12 mouse cellular contexts compared by ENCODE assay signal in genomic region chr12:108067811-108068375, GRCm38 (mm10).
DNase-seq lines count a peak whose midpoint lies in the region; ATAC-seq lines count a peak whose summit lies in the region.
"Had no signal": no experiment of that assay in that cellular context is flagged by ENCODE, and none has a peak within 500 bp of the region (broad histone marks: within the 10 kb centered on the region; RNA-seq: fewer than 3 reads in every experiment).

No protein-coding gene starts in this region.

- no peak for DNase-seq in frontal cortex, postnatal 10 days (ENCODE audit: low spot score in 2 of 2)
- peak; percentile 49 for DNase-seq in right cerebral cortex, postnatal 25 days
- DNase-seq in right cerebral cortex, postnatal 4 days = no peak
- peak; percentile 85 to 88 for DNase-seq in cerebellum, postnatal 25 days
- no peak for DNase-seq in thymus, postnatal 14 days
- no peak for DNase-seq in natural killer cell, adult 2 months (ENCODE audit: low spot score in 2 of 2)
- DNase-seq: heart, postnatal 10 days; kidney, postnatal 4 days; thymus, postnatal 4 days had no signal

- ATAC-seq in frontal cortex, adult (ENCODE audit: low TSS enrichment) = 0 out of 2 replicates have a peak, but pooled peaks have one; percentile 16
- no peak for ATAC-seq in granulocyte monocyte progenitor cell, adult 5-6 weeks (replicated peaks; ENCODE audit: poor library complexity, severe bottlenecking)
- ATAC-seq: lung, postnatal 0 days had no signal

Comparison
In these comparisons a context has a peak if more than half of its experiments do, and no peak if none do; other contexts are left out.
1. DNase-seq: peak in right cerebral cortex, postnatal 25 days (single experiment) and cerebellum, postnatal 25 days (2 of 2); none in frontal cortex, postnatal 10 days (0 of 2), right cerebral cortex, postnatal 4 days (single experiment), thymus, postnatal 14 days (single experiment) and natural killer cell, adult 2 months (0 of 2).